Mouse (Mus musculus): ENCODE results near the gene Polr2h.

The Polr2h gene

GRCm38 (mm10) chr16:20722736-20723135 lies 5.3 kb downstream of the Polr2h start:
- no peak for DNase-seq (ENCODE audit: low spot score)

- DNase-seq (ENCODE audit: low spot score): no peak
Measured at GRCm38 (mm10) chr16:20723247-20723646, 5.8 kb downstream of the Polr2h start.

DNA sequence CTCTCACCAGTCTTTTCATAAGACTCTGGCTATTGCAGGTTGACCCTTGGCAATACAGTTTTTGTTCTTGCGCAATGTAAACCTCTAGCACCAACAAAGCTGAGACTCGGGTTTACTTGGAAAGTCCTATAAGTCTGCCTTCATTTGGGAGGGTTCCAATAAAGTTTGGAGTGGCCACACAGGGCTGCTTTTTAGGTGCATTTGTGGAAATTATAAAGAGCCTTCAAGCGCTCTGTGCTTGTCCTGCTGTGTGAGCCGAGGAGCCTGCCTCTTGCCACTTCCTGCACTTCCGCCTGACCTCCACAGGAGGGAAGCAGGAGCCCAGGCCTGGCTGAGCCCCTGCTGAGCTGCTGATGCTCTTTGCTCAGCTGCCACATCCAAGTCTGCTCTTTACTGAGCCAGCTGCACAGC lies 6.9 kb downstream of the Polr2h start:
- peak; percentile 71 for DNase-seq (ENCODE audit: low spot score)

DNA sequence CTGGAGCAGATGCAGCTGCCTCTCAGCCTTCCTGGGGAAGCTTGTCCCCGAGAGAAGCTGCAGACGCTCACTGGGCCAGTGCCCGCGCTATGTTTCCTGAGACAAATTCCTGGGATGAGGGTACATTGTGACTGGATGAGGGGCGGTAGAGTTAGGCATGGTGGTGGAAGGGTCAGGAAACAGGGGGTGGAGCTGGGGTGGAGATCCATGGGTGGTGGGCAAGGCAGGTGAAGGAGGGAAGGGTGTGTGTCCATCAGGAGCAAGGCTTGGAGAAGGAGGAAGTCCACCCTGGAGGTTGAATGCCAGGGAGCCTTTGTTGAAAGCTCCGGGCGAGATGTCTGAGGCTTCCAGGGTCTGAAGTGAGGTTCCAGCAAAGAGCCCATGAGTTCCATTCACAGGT lies 7.9 kb downstream of the Polr2h start:
- no peak for DNase-seq (ENCODE audit: low spot score)

DNA sequence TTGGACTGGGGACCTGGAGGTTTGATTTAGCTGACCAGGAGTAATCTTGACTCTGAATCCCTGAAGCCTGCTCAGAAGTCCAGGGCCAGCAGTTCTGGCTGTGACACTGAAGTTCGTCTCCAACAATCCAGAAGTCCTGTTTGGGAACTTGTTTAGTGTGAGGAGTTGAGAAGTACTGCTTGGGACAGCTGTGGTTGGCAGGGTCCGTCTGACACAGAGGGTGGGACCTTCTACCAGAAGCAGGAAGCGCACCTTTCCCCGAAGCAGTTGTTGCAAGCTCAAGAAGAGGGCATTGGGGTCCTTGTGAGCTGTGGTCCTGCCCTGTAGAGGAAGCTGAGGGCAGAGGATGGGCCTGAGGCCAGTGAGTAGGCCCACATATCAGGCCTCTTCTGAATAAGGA lies 8.3 kb downstream of the Polr2h start:
- no peak for DNase-seq (ENCODE audit: low spot score)

DNA sequence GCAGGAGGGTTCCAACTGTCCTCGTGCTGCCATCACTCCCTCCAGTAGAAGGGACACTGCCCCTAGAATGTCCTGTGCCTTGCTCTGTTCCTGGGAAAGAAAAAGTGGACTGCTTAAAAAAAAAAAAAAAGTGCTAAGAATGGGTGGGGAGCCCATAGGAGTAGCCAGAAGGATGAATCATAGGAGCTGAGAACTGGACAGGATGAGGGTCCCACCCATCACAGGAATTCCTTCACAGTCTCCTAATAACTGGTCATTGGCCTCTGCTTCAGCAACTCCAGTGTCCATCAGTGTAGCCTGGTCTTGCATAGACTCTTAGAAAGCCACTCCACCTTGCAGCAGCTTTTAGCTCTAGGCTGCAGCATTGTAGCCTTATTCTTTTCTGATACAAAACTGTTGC lies 8.9 kb downstream of the Polr2h start:
- DNase-seq (ENCODE audit: low spot score): no peak

DNA sequence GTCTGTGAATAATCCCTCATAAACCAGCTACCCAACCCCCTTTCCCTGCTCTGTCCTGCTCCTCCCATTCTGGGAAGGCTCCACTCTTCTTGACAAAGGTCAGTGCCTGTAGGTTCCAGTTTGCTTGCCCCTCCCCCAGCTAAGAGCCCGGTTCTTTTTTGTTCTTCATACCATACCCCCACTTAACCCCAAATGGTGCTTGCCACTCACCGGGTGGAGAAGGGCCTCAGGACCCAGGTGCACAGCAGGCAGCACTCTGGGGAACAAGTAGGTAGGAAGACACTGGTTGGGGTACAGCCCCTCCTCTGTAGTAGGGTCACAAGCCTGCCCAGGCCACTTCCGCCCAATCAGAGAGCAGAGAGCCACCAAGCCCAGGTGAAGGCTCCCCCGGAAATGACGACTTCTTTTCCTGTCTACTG lies 12.8 kb downstream of the Polr2h start:
- DNase-seq (ENCODE audit: low spot score): peak; percentile 86

- DNase-seq (ENCODE audit: low spot score): no peak
Measured at GRCm38 (mm10) chr16:20731688-20732087, 14.2 kb downstream of the Polr2h start.

GRCm38 (mm10) chr16:20732251-20732924 lies 14.9 kb downstream of the Polr2h start:
- peak; percentile 67 for DNase-seq (ENCODE audit: low spot score)

DNA sequence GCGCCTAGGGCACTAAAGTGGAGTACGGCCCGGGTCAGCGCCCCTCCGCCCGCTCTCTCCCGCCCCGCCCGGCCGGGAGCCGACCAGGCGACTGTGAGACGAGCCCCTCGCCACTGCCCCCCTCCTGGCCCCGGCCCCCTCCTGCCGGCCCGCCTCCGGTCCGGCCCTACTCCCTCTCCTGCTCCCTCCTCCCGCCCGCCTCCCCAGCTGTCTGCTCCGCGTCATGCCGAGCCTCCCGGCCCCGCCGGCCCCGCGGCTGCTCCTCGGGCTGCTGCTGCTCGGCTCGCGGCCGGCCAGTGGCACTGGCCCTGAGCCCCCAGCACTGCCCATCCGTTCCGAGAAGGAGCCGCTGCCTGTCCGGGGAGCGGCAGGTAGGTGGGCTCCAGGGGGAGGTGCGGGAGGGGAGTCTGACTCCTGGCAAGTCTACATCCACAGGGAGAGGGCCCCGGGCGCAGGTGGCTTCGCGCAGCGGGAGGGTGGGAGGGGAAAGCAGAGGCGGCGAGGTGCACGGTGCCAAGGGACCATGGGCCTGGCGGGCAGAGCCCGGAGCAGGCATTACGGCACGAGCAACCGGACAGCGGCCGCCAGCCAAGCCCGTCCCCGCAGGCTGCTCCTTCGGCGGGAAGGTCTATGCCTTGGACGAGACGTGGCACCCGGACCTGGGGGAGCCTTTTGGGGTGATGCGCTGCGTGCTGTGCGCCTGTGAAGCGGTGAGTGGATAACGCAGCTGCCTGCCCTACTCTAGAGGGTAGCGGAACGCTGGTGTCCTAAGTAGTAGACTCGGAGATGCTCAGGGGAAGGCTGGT lies 15.7 kb downstream of the Polr2h start, which contains the start of gene Chrd:
Gene Chrd (plus strand): TSS at position 203 of the 806 bp plus-strand sequence.
- peak; percentile 78 for DNase-seq (ENCODE audit: low spot score)

DNA sequence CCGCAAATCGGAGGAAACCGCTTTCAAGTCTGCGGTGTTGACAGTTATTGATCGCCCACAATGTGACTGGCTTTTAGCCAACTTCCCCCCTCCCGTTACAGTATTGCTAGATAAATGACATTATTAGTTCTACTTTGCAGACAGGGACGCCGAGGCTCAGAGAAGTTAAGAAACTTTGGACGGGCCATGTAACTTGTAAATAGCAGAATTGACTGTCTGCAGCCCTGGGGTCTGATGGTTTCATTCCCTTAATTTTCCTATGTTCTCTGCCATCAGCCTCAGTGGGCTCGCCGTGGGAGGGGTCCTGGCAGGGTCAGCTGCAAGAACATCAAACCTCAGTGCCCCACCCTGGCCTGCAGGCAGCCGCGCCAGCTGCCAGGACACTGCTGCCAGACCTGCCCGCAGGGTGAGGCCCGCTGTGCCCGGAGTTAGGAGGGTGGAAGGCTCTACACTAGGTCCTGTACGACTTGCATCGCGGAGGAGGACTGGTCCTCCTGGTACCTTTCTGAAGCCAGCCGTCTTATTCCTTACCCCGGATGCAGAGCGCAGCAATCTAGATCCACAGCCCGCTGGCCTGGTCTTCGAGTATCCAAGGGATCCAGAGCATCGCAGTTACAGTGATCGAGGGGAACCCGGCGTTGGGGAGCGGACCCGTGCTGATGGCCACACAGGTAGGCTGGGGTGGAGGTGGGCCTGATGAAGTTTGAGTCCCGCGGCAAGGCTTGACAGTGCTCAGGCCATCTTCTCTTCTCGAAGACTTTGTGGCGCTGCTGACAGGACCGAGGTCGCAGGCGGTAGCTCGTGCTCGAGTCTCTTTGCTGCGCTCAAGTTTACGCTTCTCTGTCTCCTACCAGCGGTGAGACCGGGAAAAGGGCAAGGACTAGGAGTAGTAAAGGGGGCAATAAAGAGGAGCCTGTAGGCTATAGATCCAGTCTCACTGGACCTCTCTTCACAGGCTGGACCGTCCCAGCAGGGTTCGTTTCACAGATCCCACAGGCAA lies 16.6 kb downstream of the Polr2h start, which contains the start of gene Thpo:
Gene Thpo (minus strand): TSS at position 781 of the 1,000 bp plus-strand sequence.
- DNase-seq (ENCODE audit: low spot score): no peak

- DNase-seq (ENCODE audit: low spot score): no peak
Measured at GRCm38 (mm10) chr16:20735651-20736050, 18.2 kb downstream of the Polr2h start.

DNA sequence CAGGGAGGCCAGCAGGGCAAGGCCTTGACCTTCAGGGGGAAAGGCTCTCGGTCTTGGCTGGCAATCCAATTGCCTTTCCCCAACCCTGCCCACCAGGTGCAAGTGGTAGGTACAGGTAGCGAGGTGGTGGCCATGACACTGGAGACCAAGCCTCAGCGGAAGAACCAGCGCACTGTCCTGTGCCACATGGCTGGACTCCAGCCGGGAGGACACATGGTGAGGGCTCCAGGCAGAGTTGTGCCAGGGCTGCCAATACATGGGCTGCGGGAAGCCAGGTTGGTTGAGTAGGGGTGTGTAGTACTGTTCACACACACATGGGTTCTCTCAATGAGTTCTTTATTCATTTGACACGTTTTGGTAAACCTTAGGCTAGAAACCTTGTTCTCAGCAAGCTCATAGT lies 18.7 kb downstream of the Polr2h start:
- no peak for DNase-seq (ENCODE audit: low spot score)

- no peak for DNase-seq (ENCODE audit: low spot score)
Measured at GRCm38 (mm10) chr16:20736823-20737222, 19.4 kb downstream of the Polr2h start.

GRCm38 (mm10) chr16:20739845-20740244 lies 22.4 kb downstream of the Polr2h start:
- DNase-seq (ENCODE audit: low spot score): no peak

DNA sequence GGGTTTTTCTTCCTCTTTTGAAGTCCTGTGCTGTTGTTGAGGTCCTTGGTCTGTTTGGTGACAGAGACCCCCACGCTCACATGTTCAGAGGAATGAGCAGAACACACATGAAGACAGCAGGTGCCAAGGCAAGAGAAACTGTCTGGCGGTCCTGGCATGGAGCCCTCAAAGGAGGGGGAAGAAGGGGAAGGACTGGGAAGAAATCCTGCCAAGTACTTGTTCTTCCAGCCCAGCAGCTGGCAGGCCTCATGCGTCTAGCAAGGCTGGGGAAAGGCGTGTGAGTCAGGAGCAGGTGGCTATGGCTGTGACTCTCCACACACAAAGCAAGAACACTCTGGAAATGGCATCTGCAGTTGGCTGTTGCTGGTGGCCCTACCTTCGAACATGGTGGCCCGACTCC lies 29.2 kb downstream of the Polr2h start:
- no peak for DNase-seq (ENCODE audit: low spot score)

DNA sequence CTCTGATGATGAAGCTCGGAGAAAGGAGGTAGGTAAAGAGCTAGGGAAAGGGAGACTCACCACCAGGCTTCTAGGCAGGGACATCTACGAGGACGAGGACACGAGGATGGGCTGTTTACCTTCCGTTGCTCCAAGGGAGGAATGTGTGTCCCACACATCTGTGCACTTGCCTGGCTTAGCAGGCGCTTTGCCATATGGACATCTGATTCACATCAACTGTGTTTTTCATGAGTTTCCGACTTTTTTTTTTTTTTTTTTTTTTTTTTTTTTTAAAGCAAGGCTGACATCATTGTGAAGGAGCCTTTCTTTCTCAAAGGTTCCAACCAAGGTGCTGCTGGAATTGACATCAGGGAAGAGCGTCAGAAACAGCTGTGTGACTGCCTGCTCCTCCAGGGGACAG lies 33.1 kb downstream of the Polr2h start:
- DNase-seq (ENCODE audit: low spot score): no peak

GRCm38 (mm10) chr16:20756052-20756451 lies 38.6 kb downstream of the Polr2h start:
- DNase-seq (ENCODE audit: low spot score): no peak

GRCm38 (mm10) chr16:20757385-20757784 lies 39.9 kb downstream of the Polr2h start:
- DNase-seq (ENCODE audit: low spot score): no peak

GRCm38 (mm10) chr16:20761681-20762080 lies 44.2 kb downstream of the Polr2h start:
- no peak for DNase-seq (ENCODE audit: low spot score)

DNA sequence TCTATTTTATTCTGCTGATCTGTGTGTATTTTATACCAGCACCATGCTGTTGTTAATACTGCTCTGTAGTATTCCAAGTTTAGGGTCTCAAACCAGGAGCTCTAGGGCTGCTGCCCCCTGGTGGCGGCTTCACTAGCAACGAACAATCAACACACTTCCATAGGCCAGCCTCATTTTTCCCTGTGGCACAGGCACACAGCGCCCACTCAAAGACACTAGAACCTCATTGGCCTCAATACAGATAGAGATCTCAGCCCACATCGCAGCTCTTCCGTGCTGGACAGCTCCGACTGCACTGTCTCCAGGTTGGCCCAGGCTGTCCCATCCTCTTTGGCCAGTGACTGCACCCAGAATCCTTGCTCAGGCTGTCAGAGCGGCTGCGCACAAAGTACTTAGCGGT lies 47.8 kb downstream of the Polr2h start:
- DNase-seq (ENCODE audit: low spot score): no peak

Data from yolk sac, embryonic 10.5 days (tissue).